Mouse (Mus musculus): ENCODE data around the gene Mgll. TPM values are rescaled to one million over a fixed set of nuclear protein-coding genes. Genes with fewer than 3 reads are reported as not detected.

Mgll gene
- total and polyA plus RNA-seq, 3 experiments = 88.7 to 146 (median 102) TPM

- peaks cover 21% of the 10 kb centered on the region for H3K4me1 ChIP-seq (ENCODE audit: control insufficient read depth, insufficient read depth, low read length)
- H3K27me3 ChIP-seq (ENCODE audit: control insufficient read depth, insufficient read depth, low read length) = no peaks in the 10 kb centered on the region
- no peak overlapping the region for H3K4me3 ChIP-seq
- TF ChIP-seq CTCF (IDR thresholded peaks at IDR 0.05) (no peak), EP300 (IDR thresholded peaks at IDR 0.05; ENCODE audit: insufficient read depth, low read depth, low read length) (no peak), POLR2A (IDR thresholded peaks at IDR 0.05; ENCODE audit: insufficient read depth, low read depth, low read length) (no peak)
- peak overlapping the region; percentile 36; the same call in 1 of the 2 replicates for H3K9ac ChIP-seq (ENCODE audit: low read depth, low read length)
- H3K36me3 ChIP-seq (ENCODE audit: control insufficient read depth, insufficient read depth, low read length) = peaks cover 3% of the 10 kb centered on the region; the same call in 1 of the 2 replicates
- DNase-seq = no peak
- no peaks in the 10 kb centered on the region for H3K79me2 ChIP-seq (replicated peaks; ENCODE audit: control insufficient read depth, insufficient read depth, low read length)
- intact Hi-C loops (cut with DNase I) = loop anchor here (5.0 kb wide), 1 partner anchor 45 kb away; no protein-coding TSS in a partner anchor
- H3K27ac ChIP-seq = peak overlapping the region; percentile 79
- 20% methylated on average over 8 of the region's 8 CpGs for WGBS
Measured at GRCm38 (mm10) chr6:88776964-88777363, 52.8 kb downstream of the Mgll start.

DNA sequence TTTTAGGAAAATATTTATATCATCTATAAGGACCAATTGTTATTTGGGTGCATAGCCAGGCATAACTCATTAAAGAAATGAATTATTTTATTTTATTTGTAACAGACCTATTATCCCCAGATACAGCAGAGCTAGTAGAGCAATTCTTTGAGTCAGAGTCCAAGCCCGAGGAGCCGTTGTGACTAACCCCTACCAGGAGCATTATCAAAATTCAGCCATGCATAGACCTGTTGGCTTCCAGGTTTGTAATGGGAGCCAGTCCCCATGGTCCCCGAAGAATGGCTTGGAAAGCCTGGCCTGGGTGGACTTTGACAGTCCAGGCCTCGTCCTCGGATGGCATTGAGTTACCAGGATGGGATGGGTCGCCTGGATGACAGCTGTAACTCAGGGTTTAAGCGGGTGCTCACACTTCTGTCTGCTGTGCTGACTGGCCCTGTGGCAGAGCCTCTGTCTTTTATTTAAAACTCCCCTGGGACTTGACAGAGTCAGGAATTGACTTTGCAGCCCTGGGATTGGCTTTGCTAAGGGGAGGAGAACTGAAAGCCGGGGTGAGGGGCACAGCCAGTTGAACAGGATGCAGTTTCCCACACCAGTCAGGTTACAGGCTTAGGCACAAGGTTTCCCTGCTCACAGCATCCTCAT is 54.0 kb downstream of the Mgll start:
- intact Hi-C loops (cut with DNase I) = loop anchor here (5.0 kb wide), 1 partner anchor 46 kb away; no protein-coding TSS in a partner anchor
- Histone ChIP-seq H3K79me2 (replicated peaks; ENCODE audit: control insufficient read depth, insufficient read depth, low read length) (no peaks in the 10 kb centered on the region), H3K4me1 (ENCODE audit: control insufficient read depth, insufficient read depth, low read length) (peaks cover 25% of the 10 kb centered on the region), H3K27ac (peak overlapping the region; percentile 47), H3K27me3 (ENCODE audit: control insufficient read depth, insufficient read depth, low read length) (no peaks in the 10 kb centered on the region), H3K36me3 (ENCODE audit: control insufficient read depth, insufficient read depth, low read length) (peaks cover 7% of the 10 kb centered on the region), H3K9ac (ENCODE audit: low read depth, low read length) (no peak overlapping the region), H3K4me3 (no peak overlapping the region)
- whole genome bisulfite sequencing = 70% methylated on average over 8 of the region's 8 CpGs
- DNase-seq = no peak
- TF ChIP-seq POLR2A (IDR thresholded peaks at IDR 0.05; ENCODE audit: insufficient read depth, low read depth, low read length) (no peak), EP300 (IDR thresholded peaks at IDR 0.05; ENCODE audit: insufficient read depth, low read depth, low read length) (no peak)

DNA sequence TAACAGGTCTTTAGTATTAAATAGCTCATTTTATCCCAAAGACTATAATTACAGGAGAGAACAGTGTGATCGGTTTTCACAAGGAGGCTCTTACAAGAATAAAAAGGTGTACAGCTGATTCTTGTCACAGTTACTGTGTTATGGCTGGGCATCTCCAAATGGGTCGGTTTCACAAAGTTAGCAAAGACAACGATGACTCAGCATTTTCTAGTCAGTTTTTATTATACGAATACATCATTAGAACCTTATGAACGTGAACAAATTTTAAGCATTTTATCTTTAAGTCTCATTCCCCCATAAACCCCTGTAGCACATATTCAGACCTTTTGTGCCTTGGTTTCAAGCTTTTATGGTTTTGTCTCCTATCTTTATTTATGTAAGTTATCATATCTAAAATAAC is 55.5 kb downstream of the Mgll start:
- Histone ChIP-seq H3K27ac (no peak overlapping the region), H3K4me3 (no peak overlapping the region), H3K27me3 (ENCODE audit: control insufficient read depth, insufficient read depth, low read length) (no peaks in the 10 kb centered on the region), H3K4me1 (ENCODE audit: control insufficient read depth, insufficient read depth, low read length) (peaks cover 29% of the 10 kb centered on the region), H3K36me3 (ENCODE audit: control insufficient read depth, insufficient read depth, low read length) (peaks cover 9% of the 10 kb centered on the region), H3K9ac (ENCODE audit: low read depth, low read length) (no peak overlapping the region), H3K79me2 (replicated peaks; ENCODE audit: control insufficient read depth, insufficient read depth, low read length) (no peaks in the 10 kb centered on the region)
- TF ChIP-seq POLR2A (IDR thresholded peaks at IDR 0.05; ENCODE audit: insufficient read depth, low read depth, low read length) (no peak), CTCF (IDR thresholded peaks at IDR 0.05) (no peak), EP300 (IDR thresholded peaks at IDR 0.05; ENCODE audit: insufficient read depth, low read depth, low read length) (no peak)
- WGBS = 82% methylated on average over 5 of the region's 5 CpGs
- DNase-seq = no peak
- intact Hi-C loops (cut with DNase I) = loop anchor here (5.0 kb wide), 1 partner anchor 47 kb away; no protein-coding TSS in a partner anchor

DNA sequence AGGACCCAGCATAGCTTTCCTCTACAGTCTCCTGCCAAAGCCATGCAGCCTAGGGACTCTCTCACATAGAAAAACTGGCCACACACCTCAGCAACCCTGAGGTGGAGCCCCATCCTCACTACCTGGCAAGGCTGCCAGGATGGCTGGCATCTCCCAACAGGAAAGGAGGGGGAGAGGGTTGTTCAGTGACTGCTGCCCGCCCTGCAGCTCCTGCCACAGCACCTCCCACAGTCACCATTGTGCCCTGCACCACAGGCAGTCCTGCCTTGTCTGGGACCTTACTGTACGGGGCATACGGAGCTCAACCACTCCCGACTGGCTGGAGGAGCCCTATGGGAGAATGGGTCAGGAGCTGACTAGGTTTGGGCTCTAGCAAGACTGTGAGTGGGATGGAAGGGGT is 57.7 kb downstream of the Mgll start:
- H3K9ac ChIP-seq (ENCODE audit: low read depth, low read length) = no peak overlapping the region
- TF ChIP-seq EP300 (IDR thresholded peaks at IDR 0.05; ENCODE audit: insufficient read depth, low read depth, low read length) = no peak
- TF ChIP-seq CTCF (IDR thresholded peaks at IDR 0.05) = no peak
- TF ChIP-seq POLR2A (IDR thresholded peaks at IDR 0.05; ENCODE audit: insufficient read depth, low read depth, low read length) = no peak
- intact Hi-C loops (cut with DNase I) = no loop called here
- H3K27ac ChIP-seq = no peak overlapping the region
- no peak overlapping the region for H3K4me3 ChIP-seq
- peaks cover 41% of the 10 kb centered on the region for H3K4me1 ChIP-seq (ENCODE audit: control insufficient read depth, insufficient read depth, low read length)
- no peak for DNase-seq
- H3K79me2 ChIP-seq (replicated peaks; ENCODE audit: control insufficient read depth, insufficient read depth, low read length) = no peaks in the 10 kb centered on the region
- no peaks in the 10 kb centered on the region for H3K27me3 ChIP-seq (ENCODE audit: control insufficient read depth, insufficient read depth, low read length)
- peaks cover 12% of the 10 kb centered on the region for H3K36me3 ChIP-seq (ENCODE audit: control insufficient read depth, insufficient read depth, low read length)
- 62% methylated on average over 4 of the region's 4 CpGs for WGBS

- WGBS = 32% methylated on average over 4 of the region's 4 CpGs
- no peaks in the 10 kb centered on the region for H3K79me2 ChIP-seq (replicated peaks; ENCODE audit: control insufficient read depth, insufficient read depth, low read length)
- DNase-seq = no peak
- TF ChIP-seq POLR2A (IDR thresholded peaks at IDR 0.05; ENCODE audit: insufficient read depth, low read depth, low read length) (no peak), CTCF (IDR thresholded peaks at IDR 0.05) (no peak)
- H3K27me3 ChIP-seq (ENCODE audit: control insufficient read depth, insufficient read depth, low read length) = no peaks in the 10 kb centered on the region
- H3K9ac ChIP-seq (ENCODE audit: low read depth, low read length) = no peak overlapping the region
- peaks cover 46% of the 10 kb centered on the region for H3K4me1 ChIP-seq (ENCODE audit: control insufficient read depth, insufficient read depth, low read length)
- no peak overlapping the region; the same call in 1 of the 2 replicates for H3K27ac ChIP-seq
- H3K36me3 ChIP-seq (ENCODE audit: control insufficient read depth, insufficient read depth, low read length) = peaks cover 11% of the 10 kb centered on the region
- intact Hi-C loops (cut with DNase I) = no loop called here
- H3K4me3 ChIP-seq = no peak overlapping the region
Measured at GRCm38 (mm10) chr6:88782981-88783397, 58.8 kb downstream of the Mgll start.

- H3K4me1 ChIP-seq (ENCODE audit: control insufficient read depth, insufficient read depth, low read length) = peaks cover 46% of the 10 kb centered on the region
- peak; percentile 68 to 79 for DNase-seq
- no peaks in the 10 kb centered on the region for H3K79me2 ChIP-seq (replicated peaks; ENCODE audit: control insufficient read depth, insufficient read depth, low read length)
- H3K4me3 ChIP-seq = 0 out of 2 replicates have a peak overlapping the region, but pooled peaks have one; percentile 20
- H3K27ac ChIP-seq = peak overlapping the region; percentile 90
- H3K9ac ChIP-seq (ENCODE audit: low read depth, low read length) = peak overlapping the region; percentile 7
- H3K36me3 ChIP-seq (ENCODE audit: control insufficient read depth, insufficient read depth, low read length) = peaks cover 9% of the 10 kb centered on the region
- 17% methylated on average over 7 of the region's 7 CpGs for WGBS
- TF ChIP-seq CTCF (IDR thresholded peaks at IDR 0.05) (peak; percentile 49), POLR2A (IDR thresholded peaks at IDR 0.05; ENCODE audit: insufficient read depth, low read depth, low read length) (no peak), EP300 (IDR thresholded peaks at IDR 0.05; ENCODE audit: insufficient read depth, low read depth, low read length) (peak; percentile 98)
- H3K27me3 ChIP-seq (ENCODE audit: control insufficient read depth, insufficient read depth, low read length) = no peaks in the 10 kb centered on the region
- intact Hi-C loops (cut with DNase I) = loop anchor here (2.0 to 5.0 kb wide), 3 partner anchors 20 to 38 kb away; no protein-coding TSS in a partner anchor
Measured at GRCm38 (mm10) chr6:88784691-88785173, 60.5 kb downstream of the Mgll start.
